Mouse (Mus musculus) heart, embryonic 15.5 days (tissue): ENCODE data around the gene Pcdh9. TPM values are rescaled to one million over a fixed set of nuclear protein-coding genes. Genes with fewer than 3 reads are reported as not detected.

ENCODE experiments used
- ATAC-seq: fragments of 200-750 bp; cut with Nextera tagmentation; replicated peaks from 2 replicates; pipeline ENCODE4 v1.8.0; 2017; ENCODE audit warnings: low read depth, moderate TSS enrichment; ENCODE audit not compliant: insufficient number of reproducible peaks, insufficient read depth, low FRiP score
- H3K27ac ChIP-seq: fragments of 300-500 bp; sonication (generic); 2 replicates; pipeline ENCODE4 v1.5.1; 2015; ENCODE audit warnings: mild to moderate bottlenecking, inconsistent platforms
- H3K27me3 ChIP-seq: fragments of 300-500 bp; sonication (generic); 2 replicates; pipeline ENCODE4 v1.6.1; 2015; ENCODE audit warnings: inconsistent platforms
- H3K36me3 ChIP-seq: fragments of 300-500 bp; sonication (generic); 2 replicates; pipeline ENCODE4 v1.6.1; 2015; ENCODE audit warnings: mild to moderate bottlenecking, inconsistent platforms
- H3K4me1 ChIP-seq: fragments of 300-500 bp; sonication (generic); replicated peaks from 2 replicates; pipeline ENCODE4 v1.6.1; 2015; ENCODE audit warnings: inconsistent platforms
- H3K4me2 ChIP-seq: fragments of 300-500 bp; sonication (generic); 2 replicates; pipeline ENCODE4 v1.6.1; 2015; ENCODE audit warnings: inconsistent platforms, mild to moderate bottlenecking, moderate library complexity
- H3K4me3 ChIP-seq: fragments of 300-500 bp; sonication (generic); 2 replicates; pipeline ENCODE4 v1.5.1; 2015; ENCODE audit warnings: mild to moderate bottlenecking, inconsistent platforms
- H3K9ac ChIP-seq: fragments of 300-500 bp; sonication (generic); 2 replicates; pipeline ENCODE4 v1.6.1; 2015; ENCODE audit warnings: mild to moderate bottlenecking, inconsistent platforms
- H3K9me3 ChIP-seq: fragments of 300-500 bp; sonication (generic); replicated peaks from 2 replicates; pipeline ENCODE4 v1.6.1; 2016; ENCODE audit warnings: inconsistent platforms
- WGBS: fragments of 180-500 bp; shearing (Covaris S2); methylation state at CpG from one replicate; pipeline ENCODE4 v1.1.7; 2015; ENCODE audit warnings: mixed read lengths; 5-methylcytosine and 5-hydroxymethylcytosine counted together
- polyA plus RNA-seq: library from polyadenylated mRNA; unstranded; fragments of >200 nt; fragmentation: Nextera tagmentation; extraction: Ambion mirVana; gene quantifications from 2 replicates; pipeline ENCODE4 v1.2.1, GENCODE M21; 2015

Gene Pcdh9
- 8.7 and 9.3 TPM in 2 replicates for polyA plus RNA-seq

- H3K9me3 ChIP-seq: no peaks in the 10 kb centered on the region
- H3K27me3 ChIP-seq: no peaks in the 10 kb centered on the region
- ATAC-seq: peak; percentile 96
- peak within 1 kb of the TSS; percentile 55 for H3K4me3 ChIP-seq
- peaks cover 15% of the 10 kb centered on the region for H3K4me1 ChIP-seq
- H3K36me3 ChIP-seq: no peaks in the 10 kb centered on the region
- under 1% methylated on average over 49 of the region's 50 CpGs for WGBS
- peak within 1 kb of the TSS; percentile 59 for H3K9ac ChIP-seq
- H3K27ac ChIP-seq: peak within 1 kb of the TSS; percentile 52
- H3K4me2 ChIP-seq: peak within 1 kb of the TSS; percentile 92
These were observed at the start of gene Pcdh9 for GRCm38 (mm10) chr14:93890519-93891370. Gene Pcdh9, minus strand, starts transcription at chr14:93890679.

GRCm38 (mm10) chr14:93906928-93907327 lies 16.4 kb upstream of the Pcdh9 start:
- Histone ChIP-seq H3K9me3 (no peaks in the 10 kb centered on the region), H3K4me3 (no peak overlapping the region), H3K4me2 (no peak overlapping the region), H3K36me3 (no peaks in the 10 kb centered on the region), H3K9ac (no peak overlapping the region), H3K27me3 (no peaks in the 10 kb centered on the region), H3K4me1 (no peaks in the 10 kb centered on the region), H3K27ac (no peak overlapping the region)
- 59% methylated on average over 1 of the region's 1 CpGs for WGBS
- no peak for ATAC-seq

- Histone ChIP-seq H3K27me3 (no peaks in the 10 kb centered on the region), H3K4me1 (no peaks in the 10 kb centered on the region), H3K9ac (no peak overlapping the region), H3K9me3 (no peaks in the 10 kb centered on the region), H3K36me3 (no peaks in the 10 kb centered on the region), H3K27ac (no peak overlapping the region), H3K4me3 (no peak overlapping the region), H3K4me2 (no peak overlapping the region)
- ATAC-seq: no peak
These were observed 8.1 kb upstream of the Pcdh9 start for GRCm38 (mm10) chr14:93898533-93898932.

- Histone ChIP-seq H3K4me1 (peaks cover 7% of the 10 kb centered on the region), H3K4me2 (no peak overlapping the region), H3K4me3 (no peak overlapping the region), H3K36me3 (no peaks in the 10 kb centered on the region), H3K9ac (no peak overlapping the region), H3K27me3 (no peaks in the 10 kb centered on the region), H3K27ac (no peak overlapping the region), H3K9me3 (no peaks in the 10 kb centered on the region)
- ATAC-seq: no peak
- 78% methylated on average over 3 of the region's 3 CpGs for WGBS
These were observed 4.7 kb upstream of the Pcdh9 start for GRCm38 (mm10) chr14:93895131-93895530.

- Histone ChIP-seq H3K27ac (peak overlapping the region; percentile 52), H3K9ac (peak overlapping the region; percentile 59), H3K27me3 (no peaks in the 10 kb centered on the region), H3K36me3 (no peaks in the 10 kb centered on the region), H3K9me3 (no peaks in the 10 kb centered on the region), H3K4me1 (peaks cover 15% of the 10 kb centered on the region), H3K4me2 (peak overlapping the region; percentile 92), H3K4me3 (peak overlapping the region; percentile 55)
- 1% methylated on average over 13 of the region's 13 CpGs for WGBS
- ATAC-seq: no peak
These were observed 880 bp upstream of the Pcdh9 start for GRCm38 (mm10) chr14:93891371-93891746.

GRCm38 (mm10) chr14:93889839-93890518 lies 500 bp downstream of the Pcdh9 start:
- H3K9ac ChIP-seq: peak overlapping the region; percentile 51
- no peak for ATAC-seq

GRCm38 (mm10) chr14:93889231-93889630 lies 1.2 kb downstream of the Pcdh9 start:
- Histone ChIP-seq H3K4me1 (peaks cover 15% of the 10 kb centered on the region), H3K4me2 (peak overlapping the region; percentile 92), H3K36me3 (no peaks in the 10 kb centered on the region), H3K9me3 (no peaks in the 10 kb centered on the region), H3K9ac (peak overlapping the region; percentile 51; the same call in 1 of the 2 replicates), H3K4me3 (peak overlapping the region; percentile 55), H3K27me3 (no peaks in the 10 kb centered on the region), H3K27ac (no peak overlapping the region)
- 25% methylated on average over 6 of the region's 6 CpGs for WGBS
- no peak for ATAC-seq

More at GRCm38 (mm10) chr14:93889839-93890518, 500 bp downstream of the Pcdh9 start:
- Histone ChIP-seq H3K4me2 (peak overlapping the region; percentile 92), H3K27me3 (no peaks in the 10 kb centered on the region), H3K36me3 (no peaks in the 10 kb centered on the region), H3K4me1 (peaks cover 15% of the 10 kb centered on the region), H3K9me3 (no peaks in the 10 kb centered on the region), H3K27ac (peak overlapping the region; percentile 17; the same call in 1 of the 2 replicates), H3K4me3 (peak overlapping the region; percentile 55)
- under 1% methylated on average over 20 of the region's 20 CpGs for WGBS

GRCm38 (mm10) chr14:93888346-93888745 lies 2.1 kb downstream of the Pcdh9 start:
- no peak overlapping the region for H3K27ac ChIP-seq
- H3K27me3 ChIP-seq: no peaks in the 10 kb centered on the region
- peaks cover 15% of the 10 kb centered on the region for H3K4me1 ChIP-seq
- no peak overlapping the region for H3K9ac ChIP-seq
- peak overlapping the region; percentile 92; the same call in 1 of the 2 replicates for H3K4me2 ChIP-seq
- 76% methylated on average over 5 of the region's 5 CpGs for WGBS
- H3K36me3 ChIP-seq: no peaks in the 10 kb centered on the region
- no peaks in the 10 kb centered on the region for H3K9me3 ChIP-seq
- 0 out of 2 replicates have a peak overlapping the region, but pooled peaks have one; percentile 55 for H3K4me3 ChIP-seq
- ATAC-seq: no peak

- 49% methylated on average over 7 of the region's 7 CpGs for WGBS
- Histone ChIP-seq H3K27ac (no peak overlapping the region), H3K4me2 (no peak overlapping the region), H3K4me1 (peaks cover 15% of the 10 kb centered on the region), H3K36me3 (no peaks in the 10 kb centered on the region), H3K27me3 (no peaks in the 10 kb centered on the region), H3K4me3 (no peak overlapping the region), H3K9ac (no peak overlapping the region), H3K9me3 (no peaks in the 10 kb centered on the region)
- ATAC-seq: no peak
These were observed 3.4 kb downstream of the Pcdh9 start for GRCm38 (mm10) chr14:93887066-93887465.

- Histone ChIP-seq H3K4me2 (no peak overlapping the region), H3K4me3 (no peak overlapping the region), H3K9ac (no peak overlapping the region), H3K4me1 (peaks cover 9% of the 10 kb centered on the region; the same call in 1 of the 2 replicates), H3K36me3 (no peaks in the 10 kb centered on the region), H3K27me3 (no peaks in the 10 kb centered on the region), H3K9me3 (no peaks in the 10 kb centered on the region), H3K27ac (no peak overlapping the region)
- ATAC-seq: no peak
- WGBS: 80% methylated on average over 11 of the region's 11 CpGs
These were observed 4.9 kb downstream of the Pcdh9 start for GRCm38 (mm10) chr14:93885551-93886084.

- Histone ChIP-seq H3K27ac (no peak overlapping the region), H3K4me2 (no peak overlapping the region), H3K9me3 (no peaks in the 10 kb centered on the region), H3K36me3 (no peaks in the 10 kb centered on the region), H3K27me3 (no peaks in the 10 kb centered on the region), H3K9ac (no peak overlapping the region), H3K4me1 (peaks cover 5% of the 10 kb centered on the region; the same call in 1 of the 2 replicates), H3K4me3 (no peak overlapping the region)
- WGBS: 4% methylated on average over 2 of the region's 2 CpGs
- no peak for ATAC-seq
These were observed 6.0 kb downstream of the Pcdh9 start for GRCm38 (mm10) chr14:93884467-93884866.
